Mouse (Mus musculus): Measurements from ENCODE around the gene Gon7. TPM values are rescaled to one million over a fixed set of nuclear protein-coding genes. Genes with fewer than 3 reads are reported as not detected.

The Gon7 gene
- polyA plus RNA-seq, 1 experiment: 11.1 TPM

DNA sequence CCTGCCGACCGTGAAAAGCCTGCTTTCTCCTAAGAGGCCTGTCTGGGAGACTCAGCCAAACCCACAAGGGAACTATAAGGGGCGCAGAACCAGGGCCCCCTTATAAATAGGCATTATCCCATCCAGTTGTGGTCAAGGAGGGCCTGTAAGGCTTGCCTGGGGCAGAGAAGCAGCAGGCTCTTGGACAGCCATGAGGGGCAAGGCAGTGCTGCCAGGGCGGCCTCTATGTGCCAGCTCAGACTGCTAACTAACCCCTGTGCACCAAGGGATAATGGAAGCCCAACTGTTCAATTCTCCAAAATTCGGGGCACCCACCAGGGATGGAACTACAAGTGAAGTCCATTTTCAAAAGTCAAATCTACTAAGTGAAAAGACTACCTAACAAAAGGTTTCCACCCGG lies 54.2 kb downstream of the Gon7 start:
- TF ChIP-seq CTCF (IDR thresholded peaks at IDR 0.05; ENCODE audit: control insufficient read depth, insufficient read depth, low read length) (no peak), POLR2A (IDR thresholded peaks at IDR 0.05; ENCODE audit: borderline replicate concordance, control insufficient read depth, low read depth, low read length) (no peak)
- H3K27ac ChIP-seq (ENCODE audit: control insufficient read depth, insufficient read depth, low read depth, low read length, poor library complexity): no peak overlapping the region
- no peak overlapping the region for H3K4me3 ChIP-seq (replicated peaks; ENCODE audit: control insufficient read depth, low read depth, low read length)
- peaks cover 2% of the 10 kb centered on the region; the same call in 1 of the 2 replicates for H3K4me1 ChIP-seq (ENCODE audit: control insufficient read depth, insufficient read depth, low read length)
- WGBS: 8% methylated on average over 6 of the region's 6 CpGs

Other genes with a start within 250 kb of the Gon7 start
- gene Chga, start 202.8 kb downstream of the Gon7 start, polyA plus RNA-seq (2011; ENCODE audit: insufficient read depth, insufficient read length, low replicate concordance, missing spikeins): 1.3 TPM in 1 of 2 replicates, not detected in the other
- gene Itpk1, start 52.9 kb downstream of the Gon7 start, polyA plus RNA-seq (2011; ENCODE audit: insufficient read depth, insufficient read length, low replicate concordance, missing spikeins): 9.9 and 15.8 TPM in 2 replicates
- not detected in 2 replicates for gene Moap1, start 14.1 kb downstream of the Gon7 start, polyA plus RNA-seq (2011; ENCODE audit: insufficient read depth, insufficient read length, low replicate concordance, missing spikeins)
- gene Tmem251, start 14.0 kb downstream of the Gon7 start, polyA plus RNA-seq (2011; ENCODE audit: insufficient read depth, insufficient read length, low replicate concordance, missing spikeins): 3.5 and 7.1 TPM in 2 replicates
- gene Gm28051, start within 50 bp of the Gon7 start, polyA plus RNA-seq (2011; ENCODE audit: insufficient read depth, insufficient read length, low replicate concordance, missing spikeins): not detected in 2 replicates
- 10.9 and 14.4 TPM in 2 replicates for gene Ubr7, start 164 bp upstream of the Gon7 start, polyA plus RNA-seq (2011; ENCODE audit: insufficient read depth, insufficient read length, low replicate concordance, missing spikeins)
- 6.1 and 7.3 TPM in 2 replicates for gene Gm20604, start 869 bp upstream of the Gon7 start, polyA plus RNA-seq (2011; ENCODE audit: insufficient read depth, insufficient read length, low replicate concordance, missing spikeins)
- gene Btbd7, start 120.7 kb upstream of the Gon7 start, polyA plus RNA-seq (2011; ENCODE audit: insufficient read depth, insufficient read length, low replicate concordance, missing spikeins): 6.8 and 8.0 TPM in 2 replicates
- gene Cox8c, start 141.5 kb upstream of the Gon7 start, polyA plus RNA-seq (2011; ENCODE audit: insufficient read depth, insufficient read length, low replicate concordance, missing spikeins): not detected in 2 replicates
- gene Unc79, start 191.1 kb upstream of the Gon7 start, polyA plus RNA-seq (2011; ENCODE audit: insufficient read depth, insufficient read length, low replicate concordance, missing spikeins): 0.38 and 0.57 TPM in 2 replicates